Mouse (Mus musculus) spleen, embryonic (tissue): ENCODE data around the gene Dnaic1.

Experiments
- CTCF ChIA-PET: fragments of 350-600 bp; sonication (Branson Sonifier 250); formaldehyde crosslinking; loops from one replicate; lab custom pipeline; 2022; lab: Charles Lee

Dnaic1 gene

DNA sequence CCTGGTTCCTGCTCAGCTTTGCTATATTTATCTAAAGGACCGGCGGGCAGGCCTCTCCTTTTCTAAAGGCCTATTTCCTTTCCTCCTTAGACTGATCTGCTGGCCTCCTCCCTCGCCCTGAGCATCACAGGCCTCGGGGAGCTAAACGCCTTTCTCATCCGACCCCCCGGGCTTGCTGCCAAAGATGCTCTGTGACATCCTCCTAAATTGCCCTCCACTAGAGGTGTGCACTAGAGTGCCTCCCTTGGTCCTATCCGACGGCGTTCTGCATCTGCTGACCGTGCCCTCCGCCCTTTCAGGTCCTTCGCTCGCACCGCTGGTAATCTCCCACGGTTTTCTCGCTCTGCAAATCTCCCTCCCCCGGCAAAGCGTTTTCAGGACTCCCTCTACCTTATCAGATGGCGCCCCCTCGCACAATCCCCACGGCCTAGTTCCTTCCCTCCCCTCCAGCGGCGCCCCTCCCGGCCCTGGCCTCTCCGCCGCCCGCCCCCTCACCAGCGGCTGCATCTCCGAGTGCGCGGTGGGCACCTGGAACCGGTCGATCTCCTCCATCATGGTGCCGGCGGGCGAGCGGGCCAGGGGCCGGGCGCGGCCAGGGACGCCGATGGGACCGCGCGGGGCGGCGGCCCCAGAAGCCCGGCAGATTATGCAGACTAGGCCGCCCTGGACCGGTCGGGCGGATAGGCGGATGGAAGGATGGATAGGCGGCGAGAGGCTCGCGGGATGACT lies 729 bp upstream of the Dnaic1 start:
- CTCF ChIA-PET = interaction anchor here (1.9 kb wide), 1 partner anchor 17 kb away, joined by 5 read pairs; no protein-coding TSS in a partner anchor

DNA sequence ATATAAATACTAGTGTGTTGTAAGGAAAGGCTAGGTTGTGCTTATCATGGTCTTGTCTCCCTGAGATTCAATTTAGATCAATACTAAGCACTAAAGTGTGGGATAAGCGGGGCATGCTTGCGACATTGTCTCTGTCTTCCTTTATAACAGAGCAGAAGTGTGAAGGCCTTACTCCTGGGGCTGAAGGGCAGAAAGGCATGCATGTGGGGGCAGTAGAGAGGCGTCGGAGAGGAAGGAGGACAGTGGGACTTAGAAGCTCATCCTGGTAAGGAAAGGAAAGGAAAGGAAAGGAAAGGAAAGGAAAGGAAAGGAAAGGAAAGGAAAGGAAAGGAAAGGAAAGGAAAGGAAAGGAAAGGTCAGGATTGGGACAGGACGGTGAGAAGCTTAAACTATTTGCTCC lies 1.9 kb downstream of the Dnaic1 start:
- CTCF ChIA-PET = no interaction called here

GRCm38 (mm10) chr4:41573492-41573891 lies 3.9 kb downstream of the Dnaic1 start:
- CTCF ChIA-PET = no interaction called here

GRCm38 (mm10) chr4:41575914-41576313 lies 6.3 kb downstream of the Dnaic1 start:
- CTCF ChIA-PET = no interaction called here

DNA sequence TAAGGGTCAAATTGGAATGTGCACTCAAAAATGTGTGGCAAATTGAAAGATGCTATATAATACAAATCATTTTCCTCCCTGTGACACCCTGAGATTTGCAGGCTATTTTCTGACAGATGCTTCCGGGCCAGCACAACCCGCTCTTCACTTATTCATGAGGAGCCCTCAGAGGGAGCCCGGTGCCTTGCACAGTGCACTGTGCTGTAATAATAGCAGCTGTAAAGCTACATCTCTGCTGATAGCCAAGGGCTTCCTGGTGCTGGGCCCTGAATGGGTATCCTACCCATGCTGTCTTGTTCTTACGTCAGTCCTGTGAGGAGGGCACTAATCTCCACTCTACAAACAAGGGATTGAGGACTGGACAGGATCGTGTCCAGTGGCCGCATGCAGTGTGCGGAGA lies 13.8 kb downstream of the Dnaic1 start:
- CTCF ChIA-PET = no interaction called here

GRCm38 (mm10) chr4:41602818-41603217 lies 33.2 kb downstream of the Dnaic1 start:
- CTCF ChIA-PET = no interaction called here

GRCm38 (mm10) chr4:41604476-41605396 lies 35.2 kb downstream of the Dnaic1 start:
- CTCF ChIA-PET = no interaction called here

- CTCF ChIA-PET = no interaction called here
Observed at GRCm38 (mm10) chr4:41606784-41607183, 37.2 kb downstream of the Dnaic1 start.

DNA sequence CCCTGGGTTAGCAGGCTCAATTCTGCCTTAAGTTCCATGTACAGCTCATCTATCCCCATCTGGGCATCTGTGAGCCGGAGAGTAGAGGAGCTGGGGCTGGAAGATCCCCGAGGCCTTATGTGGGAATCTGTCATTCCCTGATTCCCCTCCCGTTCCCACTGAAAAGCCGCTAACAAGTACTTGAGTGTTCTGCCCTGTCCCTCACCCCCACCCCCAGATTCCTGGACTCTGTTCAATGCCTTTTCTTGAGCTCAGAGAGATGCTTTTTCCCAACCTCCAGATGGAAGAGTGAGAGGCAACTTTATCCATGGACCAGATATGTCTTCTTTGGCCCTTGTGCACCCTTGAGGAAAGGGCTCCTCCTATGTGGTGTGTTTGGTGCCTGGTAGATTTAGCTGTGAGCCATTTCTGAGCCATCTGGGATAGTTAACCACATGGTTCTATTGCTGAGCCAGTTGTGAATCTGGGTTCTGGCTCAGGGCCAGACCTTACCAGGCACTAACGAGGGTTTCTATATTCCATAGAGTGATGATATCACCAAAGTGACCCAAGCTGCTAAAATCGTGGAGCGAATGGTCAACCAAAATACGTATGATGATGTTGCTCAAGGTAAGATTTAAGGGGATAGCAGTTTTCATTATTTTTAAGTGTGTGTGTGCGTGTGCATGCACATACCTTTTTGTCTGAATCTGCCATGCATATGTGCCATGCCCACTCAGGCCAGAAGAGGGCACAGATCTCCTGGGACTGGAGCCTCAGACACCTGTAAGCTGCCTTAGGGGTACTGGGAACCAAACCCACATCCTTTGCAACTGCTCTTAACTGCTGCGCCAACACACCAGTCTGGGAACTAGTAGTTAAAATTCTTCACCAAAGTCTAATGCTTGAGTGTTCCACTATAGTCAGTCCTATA lies 40.4 kb downstream of the Dnaic1 start:
- CTCF ChIA-PET = no interaction called here

DNA sequence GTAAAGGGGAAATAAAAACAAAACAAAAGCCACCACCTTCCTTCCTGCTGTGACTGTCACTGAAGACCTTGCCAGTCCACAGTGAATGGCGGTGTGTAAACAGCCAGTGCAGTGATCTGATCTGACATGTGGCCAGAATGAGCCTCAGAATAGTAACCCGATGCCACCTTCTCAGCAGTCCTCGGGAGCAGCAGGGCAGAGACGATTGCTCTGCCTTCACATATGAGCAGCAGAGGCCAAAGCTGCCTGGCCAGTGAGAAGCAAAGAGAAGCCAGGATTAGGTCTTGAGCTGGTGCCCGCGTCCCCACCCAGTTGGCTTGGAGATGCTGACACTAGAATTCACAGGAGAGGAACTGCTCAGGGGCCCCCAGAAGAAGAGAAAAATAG lies 41.0 kb downstream of the Dnaic1 start:
- CTCF ChIA-PET = no interaction called here

GRCm38 (mm10) chr4:41612166-41612565 lies 42.6 kb downstream of the Dnaic1 start:
- CTCF ChIA-PET = interaction anchor here (0.6 kb wide), 1 partner anchor 702 kb away, joined by 3 read pairs; no protein-coding TSS in a partner anchor

DNA sequence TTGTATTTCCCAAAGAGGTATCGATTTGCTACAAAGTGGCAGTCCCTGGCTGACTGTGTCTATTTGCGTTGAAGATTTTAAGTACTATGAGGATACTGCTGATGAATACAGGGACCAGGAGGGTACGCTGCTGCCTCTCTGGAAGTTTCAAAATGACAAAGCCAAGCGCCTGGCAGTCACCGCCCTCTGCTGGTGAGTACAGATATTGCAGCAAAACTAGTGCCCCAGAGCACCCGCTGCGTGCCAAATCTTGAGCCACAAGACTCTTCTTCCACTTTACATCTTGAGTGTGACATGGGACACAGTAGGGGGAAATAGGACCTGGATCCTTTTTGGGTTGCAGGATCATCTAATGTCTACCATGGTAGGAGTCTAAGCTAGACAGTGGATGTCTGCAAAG lies 44.6 kb downstream of the Dnaic1 start:
- CTCF ChIA-PET = interaction anchor here (0.8 to 1.5 kb wide), 2 partner anchors 61 to 93 kb away, joined by 3 to 13 read pairs; no protein-coding TSS in a partner anchor

- CTCF ChIA-PET = interaction anchor here (1.0 kb wide), 1 partner anchor 41 kb away, joined by 3 read pairs; no protein-coding TSS in a partner anchor
Observed at GRCm38 (mm10) chr4:41615661-41616599, 46.4 kb downstream of the Dnaic1 start.

GRCm38 (mm10) chr4:41618916-41619746 lies 49.6 kb downstream of the Dnaic1 start:
- CTCF ChIA-PET = no interaction called here

GRCm38 (mm10) chr4:41622071-41622470 lies 52.5 kb downstream of the Dnaic1 start:
- CTCF ChIA-PET = interaction anchor here (0.6 kb wide), 1 partner anchor 115 kb away, joined by 3 read pairs; no protein-coding TSS in a partner anchor

DNA sequence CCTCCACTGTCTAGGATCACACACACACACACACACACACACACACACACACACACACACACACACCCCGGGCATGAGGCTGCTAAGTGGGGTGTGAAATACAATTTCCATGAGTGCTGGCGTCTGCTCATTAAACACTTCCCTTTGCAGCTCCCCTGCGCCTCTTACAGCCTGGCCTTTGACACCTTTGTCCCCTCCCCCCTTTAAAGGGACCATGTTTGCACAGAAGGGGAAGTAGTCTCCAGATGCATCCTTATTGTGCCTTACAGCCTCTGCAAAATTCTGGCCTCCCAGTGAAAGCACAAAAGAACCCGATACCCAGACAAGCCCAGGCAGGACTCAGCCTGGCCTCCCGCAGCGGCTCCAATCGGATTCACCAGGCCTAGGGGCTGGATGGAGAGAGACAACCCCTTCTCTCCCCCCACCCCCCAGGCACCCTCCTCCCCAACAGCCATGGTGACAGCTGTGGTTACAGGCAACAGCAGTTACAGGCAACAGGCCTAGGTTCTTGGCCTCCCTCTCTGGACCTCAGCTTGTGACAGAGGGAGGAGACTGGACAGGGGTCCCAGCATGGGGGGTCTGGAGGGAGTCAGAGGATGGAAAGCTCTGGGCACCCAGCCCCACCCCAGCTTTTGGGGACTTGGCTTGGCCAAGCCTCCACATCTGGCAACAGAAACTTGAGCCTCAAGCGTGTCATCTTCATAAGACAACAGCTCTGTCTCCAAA lies 58.8 kb downstream of the Dnaic1 start:
- CTCF ChIA-PET = no interaction called here

- CTCF ChIA-PET = interaction anchor here (1.3 kb wide), 1 partner anchor 11 kb away, joined by 5 read pairs; no protein-coding TSS in a partner anchor
Observed at GRCm38 (mm10) chr4:41630196-41630595, 60.6 kb downstream of the Dnaic1 start.

DNA sequence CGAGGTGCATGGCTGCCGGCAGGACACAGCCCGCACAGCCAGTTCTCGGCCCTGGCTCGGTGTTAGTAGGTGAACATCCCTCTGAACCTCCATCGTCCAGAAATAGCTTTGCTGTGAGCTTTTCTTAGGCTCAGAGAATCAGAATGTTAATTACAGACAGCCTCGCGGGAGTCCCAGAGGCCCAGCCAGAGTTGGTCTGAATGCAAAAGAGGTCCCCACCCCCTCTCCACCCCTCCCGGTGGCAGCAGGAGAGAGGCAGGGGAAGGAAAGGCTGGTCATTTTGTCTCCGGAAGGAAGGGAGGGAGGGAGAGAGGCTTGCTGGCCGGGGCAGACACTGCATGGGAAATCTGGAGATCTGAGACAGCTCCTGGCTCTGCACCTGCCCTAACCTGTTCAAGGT lies 61.8 kb downstream of the Dnaic1 start:
- CTCF ChIA-PET = no interaction called here
